Mouse (Mus musculus): ENCODE results near the gene Hoxd8.

Gene Hoxd8

DNA sequence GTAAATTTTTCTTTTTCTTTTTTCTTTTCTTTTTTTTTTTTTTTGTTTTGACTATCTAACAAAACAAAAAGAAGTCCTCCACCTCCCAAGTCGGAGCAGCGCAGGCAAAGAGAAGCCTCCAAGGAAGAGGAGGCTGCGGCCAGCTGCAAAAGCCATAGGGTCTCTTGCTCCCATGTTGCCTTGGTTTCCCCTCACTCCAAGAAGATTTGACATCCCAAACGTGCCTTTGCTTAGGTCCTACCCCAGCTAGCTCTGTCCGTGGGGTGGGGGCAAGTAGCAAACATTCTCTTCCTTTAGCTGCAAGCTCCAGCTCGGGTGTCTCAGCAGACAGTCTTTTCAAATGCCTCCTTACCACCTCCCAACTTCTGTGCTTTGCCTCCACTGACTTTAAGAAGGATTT, 29.4 kb downstream of the Hoxd8 start:
- no peak for DNase-seq (ENCODE audit: low spot score in 2 of 2)

DNA sequence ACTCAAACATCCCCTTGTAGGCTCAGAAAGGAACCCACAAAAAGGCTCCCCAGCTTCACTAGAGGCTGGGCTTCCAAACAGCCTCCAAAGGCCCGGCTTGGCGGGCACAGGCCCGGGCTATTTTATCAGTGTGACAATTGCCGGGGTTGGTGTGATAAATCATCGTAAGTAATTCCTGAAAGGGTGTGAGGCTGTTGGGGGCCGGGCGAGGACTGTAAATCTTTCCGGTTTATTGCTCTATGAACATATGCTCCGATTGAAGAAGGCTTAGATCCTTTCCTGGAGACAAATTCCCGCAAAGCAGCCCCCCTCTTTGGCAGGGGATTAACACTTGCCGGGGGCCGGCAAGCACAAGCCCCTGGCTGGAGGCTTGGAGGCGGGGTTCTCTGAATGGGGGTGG, 30.0 kb downstream of the Hoxd8 start:
- no peak for DNase-seq (ENCODE audit: low spot score in 2 of 2)

DNA sequence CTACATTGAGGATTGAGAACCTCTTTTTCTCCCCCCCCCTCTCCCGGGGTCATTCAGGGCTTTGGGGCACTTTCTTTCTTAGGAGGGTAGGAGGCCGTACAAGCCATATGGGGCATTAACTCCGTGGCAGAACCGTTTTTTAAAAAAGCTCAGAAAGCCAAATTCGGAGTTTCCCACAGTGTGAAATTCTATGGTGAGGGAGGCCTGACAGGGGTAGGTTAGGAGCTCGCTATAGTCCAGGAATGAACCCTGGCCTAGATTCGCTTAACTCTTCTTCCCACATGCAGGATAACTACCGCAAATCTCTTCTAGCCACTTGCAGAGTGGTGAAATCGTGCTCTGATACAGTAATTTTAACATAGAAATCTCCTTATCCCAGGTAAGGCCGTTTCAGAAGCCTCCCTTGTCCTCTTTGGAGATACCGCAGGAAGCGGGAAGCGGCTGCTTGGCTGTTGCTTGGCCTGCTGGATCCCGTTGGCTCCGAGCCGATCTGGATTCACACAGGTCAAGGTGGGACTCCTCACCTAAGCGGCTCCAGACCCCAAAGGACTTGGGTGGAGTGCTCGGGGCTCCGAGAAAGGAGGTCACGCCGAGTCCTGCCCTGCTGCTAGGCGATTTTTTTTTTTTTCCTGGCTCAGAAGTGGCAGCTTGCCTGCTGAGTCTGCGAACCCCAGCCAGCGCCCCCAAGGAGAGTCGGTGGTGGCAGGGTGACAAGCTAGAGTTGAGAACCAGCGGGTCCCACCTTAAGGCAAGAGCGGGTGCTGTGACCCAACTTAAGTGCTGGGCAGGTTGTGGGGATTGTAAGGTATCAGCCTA, 30.8 kb downstream of the Hoxd8 start:
- DNase-seq (ENCODE audit: low spot score in 2 of 2): no peak

DNA sequence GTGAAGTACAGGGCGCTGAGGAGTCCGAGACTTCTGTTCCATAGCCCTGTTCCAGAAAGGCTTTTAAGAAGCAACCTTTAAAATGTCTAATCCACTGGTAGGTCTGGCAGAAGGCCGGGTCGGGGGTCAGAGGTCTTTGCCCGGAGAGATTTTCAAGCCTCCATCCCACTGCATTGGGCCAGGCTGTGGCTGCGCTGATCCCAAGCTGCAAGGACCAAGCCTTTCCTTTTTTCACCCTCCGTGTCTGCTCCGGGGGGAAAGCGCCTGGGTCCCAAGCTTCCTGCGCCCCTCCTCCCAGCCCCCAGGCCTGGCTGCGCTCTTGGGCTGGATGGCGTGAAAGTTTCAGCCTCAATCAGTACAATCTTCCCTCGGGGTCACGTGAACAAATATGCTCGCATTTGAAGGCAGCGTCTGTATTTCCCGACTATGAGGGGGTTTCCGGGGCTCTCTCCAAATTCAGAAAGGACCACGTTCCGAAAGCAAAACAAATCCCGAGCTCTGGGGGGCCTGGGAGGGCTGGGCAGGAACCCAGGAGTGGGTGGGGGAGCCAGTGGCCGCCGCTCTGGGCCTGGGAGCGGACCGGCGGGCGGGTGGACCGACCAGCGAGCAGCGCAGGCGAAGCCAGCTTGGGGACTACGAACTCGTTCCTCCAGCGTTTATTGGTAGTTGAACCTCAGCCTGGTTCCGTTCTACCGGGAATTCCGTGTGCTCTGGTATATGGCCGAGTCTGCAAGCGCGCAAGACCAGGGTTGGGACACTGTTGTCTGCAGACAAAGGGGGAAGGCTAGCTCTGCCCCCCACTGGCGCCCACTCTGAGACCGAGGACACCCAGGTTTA, 31.7 kb downstream of the Hoxd8 start:
- no peak for DNase-seq (ENCODE audit: low spot score in 2 of 2)

GRCm38 (mm10) chr2:74736688-74737577, 32.5 kb downstream of the Hoxd8 start:
- DNase-seq (ENCODE audit: low spot score in 2 of 2): no peak

GRCm38 (mm10) chr2:74737578-74738070, 33.2 kb downstream of the Hoxd8 start:
- no peak for DNase-seq (ENCODE audit: low spot score in 2 of 2)

DNA sequence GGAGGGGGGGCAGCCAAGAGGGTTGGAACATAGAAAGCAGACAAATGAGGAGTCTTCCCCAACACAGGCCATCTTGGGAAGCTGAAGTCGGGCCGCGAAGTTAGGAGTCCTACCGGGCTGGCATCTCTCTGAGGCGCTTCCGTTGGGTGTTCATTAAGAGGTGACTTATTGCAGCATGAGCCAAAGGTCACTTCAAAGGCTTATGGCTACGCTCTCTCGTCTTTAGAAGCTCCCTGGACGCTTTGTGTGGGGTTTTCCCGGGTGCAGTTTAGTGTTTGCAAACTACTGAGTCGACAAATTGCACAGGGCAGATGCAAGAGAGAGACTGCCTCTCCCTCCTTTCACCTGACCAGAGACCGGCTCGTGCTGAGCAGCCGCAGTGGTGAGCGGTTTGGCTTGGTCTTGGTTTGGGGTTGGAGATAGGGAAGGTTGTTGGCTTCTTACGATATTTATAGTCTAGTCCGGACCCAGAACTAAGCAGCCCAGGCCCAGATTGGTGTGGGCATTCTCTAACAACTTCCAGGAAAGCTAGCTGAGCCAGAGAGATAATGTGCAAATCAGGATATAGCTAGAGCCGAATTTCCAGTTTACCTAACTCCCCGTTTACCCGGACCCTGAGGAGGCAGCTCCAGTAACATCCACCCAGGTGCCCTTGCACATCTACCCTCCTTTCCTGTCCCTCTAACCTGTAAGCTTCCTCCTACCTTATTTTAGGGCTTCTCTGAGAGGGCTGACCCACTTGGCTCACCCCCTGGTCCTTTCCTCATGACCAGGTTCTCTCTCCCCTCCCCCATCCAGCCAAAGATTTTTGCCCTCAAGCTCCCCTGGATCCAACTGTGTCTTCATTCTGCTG, 34.4 kb downstream of the Hoxd8 start:
- no peak for DNase-seq (ENCODE audit: low spot score in 2 of 2)

- no peak for DNase-seq (ENCODE audit: low spot score in 2 of 2)
These were observed 35.0 kb downstream of the Hoxd8 start for GRCm38 (mm10) chr2:74739476-74739800.

GRCm38 (mm10) chr2:74739869-74740268, 35.5 kb downstream of the Hoxd8 start:
- no peak for DNase-seq (ENCODE audit: low spot score in 2 of 2)

DNA sequence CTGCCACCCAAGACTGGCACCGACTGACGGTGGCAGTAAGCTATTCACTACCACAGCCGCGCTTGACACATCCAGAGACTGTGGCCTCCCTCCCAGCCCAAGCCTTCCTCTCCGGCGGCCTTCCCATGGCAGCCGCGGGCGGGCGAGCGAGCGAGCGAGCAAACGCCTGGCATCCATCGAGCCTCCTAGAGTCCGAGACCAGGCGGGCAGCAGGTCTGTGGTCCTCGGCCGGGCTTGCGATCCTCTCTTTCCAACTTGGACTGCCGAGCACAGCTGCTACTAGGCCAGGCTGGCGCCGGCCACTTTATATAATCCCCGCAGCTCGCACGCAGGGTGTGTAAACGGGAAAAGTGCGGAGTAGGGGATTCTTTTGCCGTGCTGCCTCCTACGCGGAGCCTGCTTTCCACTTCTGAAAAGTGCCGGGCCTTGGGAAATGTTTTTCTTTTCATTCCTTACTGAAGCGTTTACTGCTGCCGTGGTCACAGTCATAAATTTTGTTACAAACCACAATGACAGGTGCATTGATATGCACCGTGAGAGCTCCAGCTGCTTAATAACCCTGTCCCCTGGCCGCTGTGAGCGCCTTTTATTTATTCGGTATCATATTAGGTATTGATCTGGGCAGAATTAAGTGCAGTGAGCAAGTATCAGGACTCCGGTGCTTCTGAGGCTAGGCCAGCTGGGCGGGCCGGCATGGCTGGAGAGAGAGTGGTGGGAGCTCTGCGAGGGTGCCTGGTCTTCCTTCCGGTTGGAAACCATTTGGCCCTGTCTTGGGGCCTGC, 36.1 kb downstream of the Hoxd8 start:
- DNase-seq (ENCODE audit: low spot score in 2 of 2): no peak

GRCm38 (mm10) chr2:74741252-74741978, 37.0 kb downstream of the Hoxd8 start:
- DNase-seq (ENCODE audit: low spot score in 2 of 2): no peak

DNA sequence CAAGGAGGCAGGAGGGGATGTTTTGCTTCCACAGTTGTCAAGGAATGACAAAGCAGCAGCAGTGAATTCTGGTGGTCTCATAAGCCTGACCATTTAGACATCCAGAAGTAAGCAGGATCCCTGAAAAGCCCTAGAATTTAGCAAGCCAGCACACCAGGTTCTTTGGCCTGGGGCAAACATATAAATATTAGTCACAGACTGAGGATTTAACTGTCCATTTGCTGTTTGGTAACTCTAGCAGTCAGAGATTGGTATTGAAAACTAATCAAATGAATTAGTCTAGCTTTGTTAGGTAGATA, 37.5 kb downstream of the Hoxd8 start:
- DNase-seq (ENCODE audit: low spot score in 2 of 2): no peak

- no peak for DNase-seq (ENCODE audit: low spot score in 2 of 2)
These were observed 41.3 kb downstream of the Hoxd8 start for GRCm38 (mm10) chr2:74745540-74746297.

DNA sequence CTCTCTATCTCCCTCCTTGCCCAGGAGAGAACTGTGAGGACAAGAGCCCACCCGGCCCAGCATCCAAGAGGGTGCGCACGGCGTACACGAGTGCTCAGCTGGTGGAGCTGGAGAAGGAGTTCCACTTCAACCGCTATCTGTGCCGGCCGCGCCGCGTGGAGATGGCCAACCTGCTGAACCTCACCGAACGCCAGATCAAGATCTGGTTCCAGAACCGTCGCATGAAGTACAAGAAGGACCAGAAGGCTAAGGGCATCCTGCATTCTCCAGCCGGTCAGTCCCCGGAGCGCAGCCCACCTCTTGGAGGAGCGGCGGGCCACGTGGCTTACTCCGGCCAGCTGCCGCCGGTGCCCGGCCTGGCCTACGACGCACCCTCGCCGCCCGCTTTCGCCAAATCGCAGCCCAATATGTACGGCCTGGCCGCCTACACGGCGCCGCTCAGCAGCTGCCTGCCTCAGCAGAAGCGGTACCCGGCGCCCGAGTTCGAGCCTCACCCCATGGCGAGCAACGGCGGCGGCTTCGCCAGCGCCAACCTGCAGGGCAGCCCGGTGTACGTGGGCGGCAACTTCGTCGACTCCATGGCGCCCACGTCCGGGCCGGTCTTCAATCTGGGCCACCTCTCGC, 42.0 kb downstream of the Hoxd8 start:
- no peak for DNase-seq (ENCODE audit: low spot score in 2 of 2)

DNA sequence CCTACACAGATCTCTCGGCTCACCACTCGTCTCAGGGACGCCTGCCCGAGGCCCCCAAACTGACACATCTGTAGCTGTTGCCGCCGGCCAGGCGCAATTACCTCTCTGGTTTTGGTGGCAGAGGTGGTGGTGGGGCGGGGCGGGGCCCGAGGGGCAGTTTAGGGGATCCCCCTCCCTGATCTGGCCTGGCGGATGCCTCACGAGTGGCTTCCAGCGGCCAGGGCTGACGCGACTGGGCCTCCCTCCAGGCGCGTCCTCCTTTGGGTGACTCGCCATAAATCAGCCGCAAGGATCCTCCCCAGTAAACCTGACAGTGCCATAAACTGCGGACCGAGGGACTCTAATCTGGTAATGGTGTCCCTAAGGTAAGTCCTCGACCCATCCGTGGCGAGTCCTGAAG, 42.6 kb downstream of the Hoxd8 start:
- DNase-seq (ENCODE audit: low spot score in 2 of 2): no peak

DNA sequence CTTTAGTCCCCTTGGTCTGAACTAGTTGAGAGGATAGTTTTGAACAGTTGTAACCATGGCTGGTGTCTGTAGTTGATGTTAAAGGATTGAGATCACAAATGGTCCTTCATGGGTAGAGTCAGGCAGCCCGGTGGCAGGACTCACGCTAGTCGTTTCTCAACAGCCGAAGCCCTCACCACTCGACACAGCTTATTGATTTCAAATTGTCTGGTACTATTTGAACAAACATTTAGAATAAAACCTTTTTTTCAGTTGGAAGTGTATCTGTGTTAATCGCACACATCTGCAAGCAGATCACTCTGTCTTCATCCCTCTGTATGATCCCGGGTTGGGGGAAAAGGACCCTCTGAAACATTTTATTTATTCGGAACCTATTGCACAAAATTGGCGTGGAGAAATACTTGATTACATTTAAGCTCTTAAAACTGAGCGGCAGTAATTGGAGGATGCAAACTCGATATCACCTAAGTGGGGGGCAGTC, 43.3 kb downstream of the Hoxd8 start:
- DNase-seq (ENCODE audit: low spot score in 2 of 2): no peak

GRCm38 (mm10) chr2:74748436-74748995, 44.1 kb downstream of the Hoxd8 start:
- DNase-seq (ENCODE audit: low spot score in 2 of 2): no peak
